Mouse (Mus musculus): ENCODE data around the gene Ptprg. TPM values are rescaled to one million over a fixed set of nuclear protein-coding genes. Genes with fewer than 3 reads are reported as not detected.

Ptprg gene
- total RNA-seq, 1 experiment from 2014 or later: not detected

DNA sequence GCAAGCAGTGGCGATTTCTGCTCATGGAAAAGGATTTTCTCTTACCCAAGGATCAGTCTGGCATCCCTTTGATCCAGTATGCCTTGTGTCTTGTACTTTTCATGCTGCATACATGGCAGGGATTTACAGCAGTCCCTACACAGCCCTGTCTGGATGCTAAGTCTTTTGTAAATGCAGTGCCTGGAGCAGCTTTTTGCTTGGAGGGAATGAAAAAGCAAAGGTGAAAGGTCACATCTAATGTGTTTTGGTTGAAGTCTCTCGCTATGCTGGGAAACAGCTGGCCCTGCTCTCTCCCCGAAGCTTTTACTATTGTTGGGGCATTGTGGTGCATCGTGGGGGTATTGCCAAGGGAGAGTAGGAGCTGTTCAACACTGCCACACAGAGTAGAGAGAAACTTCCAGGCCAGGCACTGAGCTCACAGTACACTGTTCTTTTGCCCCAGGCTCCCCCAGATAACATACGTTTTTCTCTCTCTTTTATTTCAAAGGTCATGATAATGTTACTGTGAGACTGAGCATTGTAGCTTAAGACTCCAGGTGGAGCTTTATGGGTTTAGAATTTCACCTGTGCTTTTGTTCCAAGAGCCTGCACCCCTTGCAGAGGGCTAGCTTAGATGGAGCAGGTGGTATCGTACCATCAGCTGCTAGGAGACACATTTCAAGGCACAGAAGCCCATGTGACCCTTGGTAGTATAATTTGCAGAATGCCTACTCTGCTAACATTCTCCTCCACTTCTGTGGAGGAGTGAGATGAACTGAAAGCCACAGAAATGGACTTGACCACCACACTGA lies 529.0 kb downstream of the Ptprg start:
- no peak for ATAC-seq (replicated peaks; ENCODE audit: insufficient number of reproducible peaks, low FRiP score, low TSS enrichment, poor library complexity, severe bottlenecking)

DNA sequence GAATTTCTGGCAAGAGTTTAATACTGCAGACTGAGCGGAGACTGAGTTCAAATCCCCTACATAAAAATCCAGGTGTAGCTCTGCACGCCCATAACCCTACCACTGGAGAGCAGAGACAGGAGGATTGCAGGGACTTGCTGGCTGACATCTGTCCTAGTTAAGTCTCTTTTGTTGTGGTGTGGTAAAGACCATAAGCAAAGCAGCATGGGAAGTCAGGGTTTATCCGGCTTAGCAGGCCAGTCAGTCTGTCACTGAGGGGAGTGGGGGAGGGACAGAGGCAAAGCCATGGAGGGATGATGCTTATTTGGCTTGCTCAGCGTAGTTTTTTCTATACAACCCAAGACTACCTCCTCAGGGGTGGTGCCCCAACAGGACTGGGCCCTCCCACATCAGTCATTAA lies 530.7 kb downstream of the Ptprg start:
- ATAC-seq (replicated peaks; ENCODE audit: insufficient number of reproducible peaks, low FRiP score, low TSS enrichment, poor library complexity, severe bottlenecking): no peak

DNA sequence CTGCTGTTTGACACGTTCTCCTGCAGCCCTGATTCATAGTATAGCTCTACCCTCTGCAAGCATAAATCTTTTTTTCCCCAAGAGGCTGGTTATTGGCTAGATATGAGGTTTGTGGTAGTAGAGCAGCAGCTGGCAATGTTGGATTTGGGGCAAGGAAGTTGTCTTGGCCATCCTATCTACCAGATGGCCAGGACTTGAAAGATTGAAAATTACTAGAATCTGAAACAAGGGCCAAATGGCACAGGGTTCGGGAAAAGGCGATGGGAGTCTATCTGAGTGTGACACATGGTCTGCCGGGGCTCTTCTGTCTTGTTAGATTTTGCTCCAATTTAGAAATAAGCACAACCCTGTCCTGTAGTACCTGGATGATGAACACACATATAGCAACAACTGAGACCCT lies 531.7 kb downstream of the Ptprg start:
- no peak for ATAC-seq (replicated peaks; ENCODE audit: insufficient number of reproducible peaks, low FRiP score, low TSS enrichment, poor library complexity, severe bottlenecking)

DNA sequence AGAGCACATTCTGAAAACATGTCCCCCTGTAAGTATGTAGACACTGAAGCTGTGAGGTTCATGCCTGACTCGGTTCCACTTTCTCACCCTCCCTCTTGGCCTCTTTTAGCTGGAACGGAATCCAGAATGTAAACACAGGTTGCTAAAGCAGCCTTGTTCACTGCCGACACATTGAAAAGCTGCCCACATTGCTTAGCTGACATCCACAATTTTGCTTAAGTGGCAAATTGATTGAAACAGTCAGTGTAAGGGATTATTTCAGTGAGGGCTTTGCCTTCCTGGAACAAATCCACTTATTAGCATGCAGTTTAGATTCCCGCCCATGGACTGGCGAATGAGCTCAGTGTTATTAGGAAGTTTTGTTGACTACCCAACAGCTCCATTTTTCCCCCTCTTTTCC lies 532.8 kb downstream of the Ptprg start:
- ATAC-seq (replicated peaks; ENCODE audit: insufficient number of reproducible peaks, low FRiP score, low TSS enrichment, poor library complexity, severe bottlenecking): no peak

DNA sequence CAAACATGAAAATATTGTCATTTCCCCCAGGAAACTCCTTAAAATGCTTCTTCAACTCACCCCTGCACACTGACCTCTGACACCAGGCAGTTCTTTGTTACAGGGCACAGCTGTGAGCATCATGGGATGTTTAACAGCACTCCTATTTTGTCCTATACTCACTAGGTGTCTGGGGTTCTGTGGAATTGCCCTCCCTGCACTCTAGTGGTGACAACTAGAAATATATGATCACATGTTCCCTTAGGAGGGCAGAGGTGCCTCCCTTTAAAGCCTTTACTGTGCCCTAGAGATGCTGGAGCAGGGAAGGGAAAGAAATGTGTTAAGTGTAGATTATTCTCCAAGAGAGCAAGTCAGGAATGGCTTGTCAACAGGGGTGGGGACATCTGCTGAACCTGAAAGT lies 536.6 kb downstream of the Ptprg start:
- ATAC-seq (replicated peaks; ENCODE audit: insufficient number of reproducible peaks, low FRiP score, low TSS enrichment, poor library complexity, severe bottlenecking): no peak

DNA sequence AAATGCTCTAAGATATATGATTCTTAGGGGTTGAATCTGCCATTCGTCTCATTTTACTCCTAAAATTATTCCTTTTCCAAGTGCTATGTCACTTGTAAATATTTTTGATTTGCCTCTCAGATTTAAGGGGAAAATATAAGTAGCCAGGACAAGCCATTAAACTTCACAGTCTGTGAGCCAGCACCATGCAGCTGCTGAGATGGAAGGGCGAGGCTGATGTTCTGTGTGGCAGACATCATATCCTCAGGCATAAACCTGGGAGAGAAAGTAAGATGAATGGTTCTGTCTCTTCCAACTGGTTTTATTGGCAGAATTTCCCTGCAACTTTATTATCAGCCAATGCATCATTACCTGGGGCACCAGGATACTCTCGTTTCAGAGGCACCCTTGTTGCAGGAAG lies 538.4 kb downstream of the Ptprg start:
- no peak for ATAC-seq (replicated peaks; ENCODE audit: insufficient number of reproducible peaks, low FRiP score, low TSS enrichment, poor library complexity, severe bottlenecking)

DNA sequence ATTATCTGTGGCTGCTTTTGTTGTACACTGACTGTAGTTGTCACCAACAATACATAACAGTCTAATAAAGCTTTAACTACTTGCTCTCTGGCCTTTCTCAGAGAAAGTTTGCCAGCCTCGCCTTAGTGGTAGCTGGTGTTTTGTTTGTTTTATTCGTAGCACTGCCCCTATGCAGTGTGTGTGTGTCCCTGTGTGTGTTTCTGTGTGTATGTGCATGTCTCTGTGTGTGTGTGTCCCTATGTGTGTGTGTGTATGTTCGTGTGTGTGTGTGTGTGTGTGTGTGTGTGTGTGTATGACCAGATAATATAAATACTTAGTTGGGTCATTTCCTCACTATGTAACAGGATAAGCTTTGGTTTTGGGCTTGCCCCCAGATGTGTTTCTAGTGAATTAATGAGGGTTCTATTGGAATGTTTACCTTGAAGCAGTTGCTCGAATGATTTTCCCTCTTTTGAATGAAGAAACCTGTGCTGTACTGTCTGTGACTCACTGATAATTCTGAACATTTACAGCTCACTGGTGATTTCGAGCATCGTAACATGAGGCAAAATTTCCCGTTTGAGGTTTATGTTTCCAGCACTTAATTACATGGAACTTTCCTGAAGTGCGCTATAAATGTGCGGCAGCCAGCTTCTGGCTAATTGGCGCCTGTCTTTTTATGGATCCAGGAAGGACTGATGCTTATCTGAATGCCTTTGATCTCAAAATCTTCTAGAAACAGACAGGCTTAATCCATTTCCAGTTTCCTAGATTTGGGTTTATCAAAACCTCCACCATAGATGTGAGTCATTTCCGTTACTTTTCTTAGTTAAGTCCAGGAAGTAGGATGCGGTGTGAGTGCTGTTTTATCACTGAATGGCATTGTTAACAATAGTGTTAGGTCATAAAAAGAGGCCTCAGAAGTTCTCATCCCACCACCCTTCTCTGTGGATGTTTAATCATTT lies 546.3 kb downstream of the Ptprg start:
- ATAC-seq (replicated peaks; ENCODE audit: insufficient number of reproducible peaks, low FRiP score, low TSS enrichment, poor library complexity, severe bottlenecking): no peak

DNA sequence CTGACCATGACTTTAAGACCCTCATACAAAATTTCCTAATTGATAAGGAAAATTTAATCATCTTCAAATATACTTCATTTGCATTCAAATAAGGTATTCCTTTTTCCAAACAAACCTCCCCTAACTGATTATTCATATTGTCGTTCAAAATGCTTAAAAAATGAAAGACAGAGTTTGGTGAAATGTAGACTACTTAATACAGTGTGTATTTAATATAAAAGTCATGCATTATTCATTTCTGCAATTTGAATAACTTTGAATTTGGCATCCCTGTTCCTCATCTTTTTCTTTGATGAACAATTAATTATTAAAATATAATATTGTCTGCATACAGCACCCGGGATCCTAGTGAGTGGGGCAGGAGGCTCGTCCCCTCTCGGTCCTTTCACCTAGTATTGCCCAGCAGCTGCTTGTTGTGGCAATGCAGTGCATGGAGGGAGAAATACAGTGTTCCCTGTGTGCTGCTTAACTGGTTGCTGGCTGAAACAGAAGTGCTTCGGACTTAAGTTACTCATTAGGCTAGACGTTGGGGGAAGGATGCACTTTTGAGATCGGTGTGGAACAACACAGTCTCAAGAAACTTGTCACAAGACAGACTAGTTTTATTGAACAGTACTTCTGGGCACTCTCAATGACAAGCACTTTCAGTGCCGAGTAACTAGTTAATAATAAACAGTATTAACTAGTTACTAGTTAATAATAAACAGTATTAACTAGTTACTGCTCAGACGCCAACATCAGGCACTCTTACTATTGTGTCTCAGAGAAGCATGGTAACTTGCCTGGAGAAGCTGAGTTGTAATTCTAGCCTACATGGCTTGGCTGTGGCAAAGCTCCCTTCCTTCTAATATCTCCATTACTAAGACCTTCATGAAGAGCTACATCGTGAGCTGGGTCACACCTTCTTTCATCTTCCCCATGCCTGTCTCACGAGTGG lies 549.3 kb downstream of the Ptprg start:
- no peak for ATAC-seq (replicated peaks; ENCODE audit: insufficient number of reproducible peaks, low FRiP score, low TSS enrichment, poor library complexity, severe bottlenecking)

DNA sequence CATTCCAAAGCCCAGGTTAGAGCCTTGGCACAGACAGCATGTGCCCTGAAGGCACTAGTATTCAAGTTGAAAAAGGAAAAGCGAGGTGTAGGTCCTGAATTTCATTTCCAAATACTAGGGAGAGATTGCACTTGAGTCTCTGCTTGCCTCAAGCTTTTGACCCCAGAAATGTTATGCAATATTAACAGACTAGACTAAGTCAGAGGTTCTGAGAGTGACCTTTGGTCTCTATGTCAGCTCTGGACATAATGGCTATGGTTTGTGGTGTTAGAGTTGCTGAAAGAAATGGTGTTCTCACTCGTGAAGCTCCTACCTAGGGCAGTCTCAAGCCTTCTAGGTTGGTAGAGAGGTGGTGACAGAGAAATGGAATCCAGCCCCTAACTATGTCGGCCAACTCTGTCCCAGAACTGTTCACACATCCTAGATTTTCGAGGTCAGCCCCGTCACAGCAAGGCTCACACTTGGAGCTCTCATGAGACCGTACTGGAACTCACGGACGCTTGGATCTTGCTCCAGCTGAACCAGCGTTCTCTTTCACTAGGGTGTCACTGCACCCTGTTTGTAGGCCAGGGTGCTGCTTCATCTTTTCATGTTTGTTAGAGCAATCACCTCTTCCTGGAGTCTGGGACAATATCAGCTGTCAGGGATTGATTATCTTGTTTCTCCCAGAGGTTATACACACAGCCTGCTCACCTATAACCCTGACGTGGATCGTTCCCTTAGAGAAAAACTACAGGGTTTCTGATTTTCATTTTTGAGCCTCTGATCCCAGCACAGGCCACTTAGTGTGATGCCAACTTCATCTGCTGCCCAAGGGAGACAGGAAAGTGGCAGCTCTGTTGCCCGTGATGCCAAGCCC lies 551.2 kb downstream of the Ptprg start:
- ATAC-seq (replicated peaks; ENCODE audit: insufficient number of reproducible peaks, low FRiP score, low TSS enrichment, poor library complexity, severe bottlenecking): no peak

DNA sequence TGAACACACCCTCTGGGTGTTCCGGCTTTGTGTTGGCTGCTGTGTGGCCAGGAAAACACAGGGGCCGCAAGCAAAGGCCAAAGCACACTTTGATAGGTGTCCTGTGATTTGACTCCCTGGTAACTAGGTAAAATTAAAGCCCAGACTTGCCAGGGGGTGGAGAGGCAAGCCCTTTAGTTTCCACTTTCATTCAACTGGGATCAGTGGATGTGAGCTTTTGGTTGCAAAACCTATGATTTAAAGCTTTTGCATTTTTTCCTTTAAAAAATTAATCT lies 551.8 kb downstream of the Ptprg start:
- ATAC-seq (replicated peaks; ENCODE audit: insufficient number of reproducible peaks, low FRiP score, low TSS enrichment, poor library complexity, severe bottlenecking): no peak

DNA sequence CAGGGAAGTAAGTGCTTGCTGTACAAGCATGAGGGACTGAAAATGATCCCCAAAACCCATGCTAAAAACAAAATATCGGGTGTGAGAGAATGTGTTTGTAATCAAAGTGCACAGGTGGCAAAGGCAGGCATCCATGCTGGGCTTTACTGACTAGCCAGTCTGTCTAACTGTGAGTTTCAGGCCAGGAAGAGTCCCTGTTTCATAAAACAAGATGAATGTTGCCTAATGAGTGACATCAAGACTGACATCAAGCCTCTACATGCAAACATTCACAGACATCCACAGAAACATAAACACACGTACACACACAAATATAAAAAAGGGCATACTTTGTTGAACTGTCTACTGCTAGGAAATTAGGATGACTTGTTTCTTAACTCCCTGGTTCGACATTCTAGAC lies 552.3 kb downstream of the Ptprg start:
- ATAC-seq (replicated peaks; ENCODE audit: insufficient number of reproducible peaks, low FRiP score, low TSS enrichment, poor library complexity, severe bottlenecking): no peak

DNA sequence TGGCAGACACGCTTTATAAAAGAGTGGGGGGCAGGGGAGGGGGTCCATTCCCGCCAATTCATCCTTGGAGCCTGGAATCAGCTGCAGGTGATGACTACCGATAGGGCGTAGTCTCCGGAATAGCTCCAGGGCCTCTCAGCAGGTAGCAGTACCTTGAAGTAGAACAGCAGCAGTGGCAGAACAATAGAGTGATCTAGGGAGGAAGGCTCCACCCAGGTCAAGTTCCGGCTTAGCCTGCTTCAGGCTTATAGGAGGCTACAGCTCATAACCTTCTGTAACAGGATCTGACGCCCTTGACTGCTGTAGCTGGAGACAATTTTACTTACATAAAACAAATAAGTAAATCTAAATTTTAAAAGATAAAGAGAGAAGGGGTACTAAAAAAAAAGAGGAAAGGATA lies 554.1 kb downstream of the Ptprg start:
- ATAC-seq (replicated peaks; ENCODE audit: insufficient number of reproducible peaks, low FRiP score, low TSS enrichment, poor library complexity, severe bottlenecking): no peak

DNA sequence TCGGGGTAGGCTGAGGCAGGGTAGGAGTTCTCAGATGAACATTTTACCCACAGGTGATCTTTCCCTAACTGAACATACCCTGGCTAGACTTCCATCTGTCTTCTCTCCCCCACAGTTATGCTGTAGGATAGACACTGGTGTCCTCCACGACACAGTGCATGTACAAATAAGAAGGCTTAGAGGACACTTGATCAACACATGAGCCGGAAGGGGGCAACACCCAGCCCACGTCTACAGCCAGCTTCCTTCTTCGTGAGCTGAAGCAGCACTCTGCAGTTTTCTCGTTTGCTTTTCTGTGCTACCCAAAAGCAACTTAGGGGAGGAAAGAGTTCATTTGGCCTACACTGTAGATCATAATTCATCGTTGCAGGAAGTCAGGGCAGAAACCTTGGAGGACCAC lies 554.7 kb downstream of the Ptprg start:
- ATAC-seq (replicated peaks; ENCODE audit: insufficient number of reproducible peaks, low FRiP score, low TSS enrichment, poor library complexity, severe bottlenecking): no peak

DNA sequence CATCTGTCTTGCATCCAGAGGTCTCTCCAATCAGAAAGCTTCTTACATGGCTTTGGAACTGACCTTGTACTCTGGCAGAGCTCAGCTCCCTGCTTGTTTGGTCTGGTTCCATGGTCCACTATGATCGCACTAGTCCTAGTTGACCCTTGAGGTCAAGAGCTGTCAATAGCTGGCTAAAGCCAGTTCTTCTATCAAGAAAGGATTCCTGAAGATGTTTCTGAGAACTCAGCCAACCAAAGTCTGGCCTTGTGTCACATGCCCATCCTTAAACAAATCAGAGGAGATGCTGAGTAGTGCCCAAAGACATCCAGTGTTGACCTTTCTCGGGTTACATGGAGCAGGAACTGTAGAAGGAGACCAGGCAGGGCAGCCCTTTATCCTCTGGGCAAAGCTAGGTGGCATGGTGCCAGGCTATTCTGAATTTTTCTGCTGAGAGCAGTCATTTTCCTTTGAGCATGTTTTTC lies 559.2 kb downstream of the Ptprg start:
- ATAC-seq (replicated peaks; ENCODE audit: insufficient number of reproducible peaks, low FRiP score, low TSS enrichment, poor library complexity, severe bottlenecking): no peak

DNA sequence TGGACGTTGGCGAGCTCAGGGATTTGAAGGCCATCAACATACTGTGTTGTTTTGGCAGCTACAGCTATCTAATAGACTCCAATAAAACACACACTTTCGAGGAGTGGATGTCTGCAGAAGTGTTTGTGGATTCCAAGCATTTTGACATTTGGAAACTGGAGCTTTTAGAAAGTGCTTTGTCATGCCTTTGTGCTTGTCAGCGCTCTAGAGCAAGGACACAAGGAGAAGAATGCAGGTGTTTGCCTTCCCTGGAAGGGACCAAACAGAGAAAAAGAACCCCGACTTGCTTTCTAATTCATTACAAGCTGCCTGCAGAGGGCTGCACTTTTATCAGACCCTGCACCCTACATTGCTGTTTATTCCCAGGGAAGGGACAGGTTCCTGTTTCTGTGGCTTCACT lies 560.0 kb downstream of the Ptprg start:
- no peak for ATAC-seq (replicated peaks; ENCODE audit: insufficient number of reproducible peaks, low FRiP score, low TSS enrichment, poor library complexity, severe bottlenecking)

DNA sequence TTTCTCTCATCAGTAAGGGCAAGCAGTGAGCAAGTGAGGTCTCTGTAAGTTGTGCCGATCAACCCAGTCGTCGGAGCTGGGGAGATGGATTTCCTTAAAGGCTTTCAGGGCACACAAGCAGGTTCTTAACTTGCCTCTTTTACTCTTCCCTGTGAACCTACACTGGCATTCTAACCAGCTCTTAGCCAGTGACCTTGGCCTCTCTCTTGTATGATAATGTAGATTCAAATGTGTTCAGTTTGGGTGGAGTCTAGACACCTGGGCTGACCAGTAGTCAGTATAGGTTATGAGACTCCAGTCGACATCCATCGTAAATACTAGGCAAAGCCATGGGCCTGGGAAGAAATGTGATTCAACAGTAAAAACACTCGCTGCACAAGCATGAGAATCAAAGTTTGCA lies 560.7 kb downstream of the Ptprg start:
- no peak for ATAC-seq (replicated peaks; ENCODE audit: insufficient number of reproducible peaks, low FRiP score, low TSS enrichment, poor library complexity, severe bottlenecking)

DNA sequence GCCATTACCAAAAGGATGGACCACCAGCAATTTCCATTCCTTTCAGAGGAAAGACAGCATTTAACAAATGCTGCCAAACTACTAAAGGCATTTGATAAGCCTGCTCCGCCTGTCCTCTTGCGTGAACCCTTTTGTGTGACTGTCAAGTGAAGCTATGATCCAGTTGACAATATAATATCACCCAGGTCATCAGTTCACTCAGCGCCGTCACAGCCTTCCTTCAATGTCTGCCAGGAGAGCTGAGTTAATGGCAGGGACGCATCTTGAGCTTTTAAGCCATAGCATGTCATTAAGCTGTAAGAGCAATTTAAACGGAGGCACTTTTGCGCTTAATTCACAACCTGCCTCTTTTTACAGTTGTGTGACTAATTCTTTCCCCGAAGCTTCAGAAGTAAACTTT lies 565.9 kb downstream of the Ptprg start:
- no peak for ATAC-seq (replicated peaks; ENCODE audit: insufficient number of reproducible peaks, low FRiP score, low TSS enrichment, poor library complexity, severe bottlenecking)

DNA sequence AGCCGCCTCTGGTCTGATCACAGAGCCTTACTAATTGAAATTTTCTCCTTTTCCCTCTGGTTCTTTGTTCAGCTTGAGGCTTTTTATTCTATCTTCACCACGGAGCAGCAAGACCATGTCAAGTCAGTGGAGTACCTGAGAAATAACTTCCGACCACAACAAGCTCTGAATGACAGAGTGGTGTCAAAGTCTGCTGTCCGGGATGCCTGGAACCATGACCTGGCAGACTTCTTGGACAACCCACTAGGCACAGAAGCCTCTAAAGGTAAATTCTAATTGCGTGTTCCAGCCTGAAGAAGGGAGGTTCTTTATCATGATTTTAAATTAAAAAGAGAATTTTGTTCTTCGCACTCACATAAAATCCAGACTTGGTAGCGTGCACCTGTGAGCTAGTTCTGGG lies 568.6 kb downstream of the Ptprg start:
- no peak for ATAC-seq (replicated peaks; ENCODE audit: insufficient number of reproducible peaks, low FRiP score, low TSS enrichment, poor library complexity, severe bottlenecking)
